Mouse (Mus musculus) c-Kit-negative CD71-positive TER-119-positive erythroid progenitor cells, embryonic 14.5 days (primary cell): ENCODE results near the gene Slc31a1.
A peak's percentile ranks its signal among the peaks of the same experiment; 100 is the strongest.

Experiments
- DNase-seq: peaks from one replicate; pipeline ENCODE4 v3.0.0-alpha.2; 2013; ENCODE audit warnings: low read depth, low spot score

Gene Slc31a1

DNA sequence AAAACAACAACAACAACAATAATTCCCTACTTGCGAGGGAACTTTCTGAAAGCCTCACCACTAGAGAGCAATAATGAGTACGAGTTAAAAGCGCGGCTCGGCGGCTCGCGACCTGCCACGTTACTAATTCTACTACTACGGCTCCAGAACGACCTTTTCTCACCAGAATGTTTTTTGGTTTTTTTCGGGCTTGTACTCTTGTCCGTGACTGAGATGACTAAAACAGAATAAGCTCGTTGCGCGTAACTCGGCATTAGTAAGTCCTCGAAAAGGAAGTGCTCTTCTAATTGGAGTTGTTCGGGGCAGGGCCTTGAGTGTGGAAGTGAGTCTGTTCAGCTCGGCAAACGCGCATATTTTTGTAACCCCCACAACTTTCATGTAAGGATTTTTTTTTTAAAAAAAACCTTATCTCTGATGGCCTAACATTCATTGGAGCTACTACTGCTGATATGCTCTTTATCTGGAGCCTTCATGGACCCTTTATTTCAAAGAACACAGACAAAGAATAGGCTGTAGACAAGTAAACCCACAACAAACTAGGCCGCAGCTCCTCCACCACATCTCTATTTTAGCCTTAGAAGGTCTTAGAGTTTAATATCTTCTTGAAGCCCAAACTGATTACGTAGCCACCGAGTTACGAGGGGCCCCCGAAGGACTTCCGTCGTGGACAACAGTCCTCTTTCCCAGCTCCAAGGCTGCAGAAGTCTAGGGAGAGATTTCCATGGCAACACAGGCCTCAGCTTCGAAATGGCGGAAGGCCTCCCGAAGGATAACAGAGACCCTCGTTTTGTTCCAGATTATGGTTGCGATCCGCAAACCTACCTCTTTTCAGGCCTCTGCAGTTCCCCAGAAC lies 47.4 kb downstream of the Slc31a1 start:
- DNase-seq: peak; percentile 61

DNA sequence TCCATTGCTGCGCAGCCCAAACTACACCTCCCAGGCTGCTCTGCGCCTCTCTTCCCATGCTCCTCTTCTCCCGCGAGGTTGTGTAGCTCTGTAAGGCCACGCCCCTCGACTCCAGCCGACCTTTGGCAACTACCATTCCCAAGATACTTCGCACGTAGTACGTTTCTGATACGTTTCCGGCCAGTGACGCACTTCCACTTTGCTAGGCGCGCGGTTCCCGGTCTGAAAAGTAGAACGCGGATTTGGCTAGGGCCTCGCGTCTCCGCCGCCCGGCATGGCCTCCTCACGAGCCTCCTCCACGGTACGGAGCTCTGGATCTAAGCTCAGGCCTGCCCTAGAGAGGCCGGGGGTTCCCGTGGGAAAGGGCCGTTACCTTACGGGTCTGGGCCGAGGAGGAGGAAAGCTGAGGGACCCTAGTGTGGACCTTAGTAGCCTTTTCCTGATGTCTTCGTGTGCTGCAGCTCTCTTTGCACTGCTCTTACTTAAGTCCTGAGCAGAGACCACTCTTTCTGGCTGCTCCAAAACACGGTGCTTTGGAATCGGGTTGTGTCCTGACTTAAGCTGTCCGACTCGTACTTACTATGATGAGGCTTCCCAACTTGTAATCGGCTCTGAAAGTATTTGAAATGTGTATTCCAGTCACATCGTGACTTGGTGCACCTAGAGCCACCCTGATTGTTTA lies 48.2 kb downstream of the Slc31a1 start, which contains the start of the genes Cdc26 and Prpf4:
TSS of gene Cdc26 (minus strand) at position 42 of the 682 bp plus-strand sequence.
TSS of gene Prpf4 (plus strand) at position 197 of the 682 bp plus-strand sequence.
- DNase-seq: peak; percentile 98

- no peak for DNase-seq
Measured at GRCm38 (mm10) chr4:62409615-62410014, 49.1 kb downstream of the Slc31a1 start.

- DNase-seq: no peak
Measured at GRCm38 (mm10) chr4:62410325-62410724, 49.8 kb downstream of the Slc31a1 start.

GRCm38 (mm10) chr4:62411606-62412005 lies 51.1 kb downstream of the Slc31a1 start:
- DNase-seq: no peak

DNA sequence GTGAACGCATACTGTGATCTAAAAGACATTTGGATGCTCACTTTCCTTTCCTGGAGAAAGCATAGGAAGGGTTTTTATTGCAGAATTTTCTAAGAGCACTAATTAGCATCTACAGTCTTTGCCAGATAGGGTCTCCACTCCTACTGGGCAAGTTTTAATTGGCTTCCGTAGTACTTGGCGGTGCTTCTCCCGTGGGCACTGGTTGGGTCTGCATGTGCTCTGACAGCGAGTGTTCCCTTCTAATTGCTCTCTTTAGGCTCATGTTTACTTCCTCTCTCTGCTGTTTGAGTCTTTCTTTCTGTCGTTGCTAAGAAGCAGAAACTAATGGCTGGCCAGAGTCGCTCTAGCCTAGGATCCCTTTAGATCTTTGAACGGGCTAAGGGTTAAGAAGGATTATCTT lies 57.9 kb downstream of the Slc31a1 start:
- DNase-seq: no peak

- DNase-seq: no peak
Measured at GRCm38 (mm10) chr4:62419091-62419490, 58.6 kb downstream of the Slc31a1 start.

- no peak for DNase-seq
Measured at GRCm38 (mm10) chr4:62425891-62426290, 65.4 kb downstream of the Slc31a1 start.

DNA sequence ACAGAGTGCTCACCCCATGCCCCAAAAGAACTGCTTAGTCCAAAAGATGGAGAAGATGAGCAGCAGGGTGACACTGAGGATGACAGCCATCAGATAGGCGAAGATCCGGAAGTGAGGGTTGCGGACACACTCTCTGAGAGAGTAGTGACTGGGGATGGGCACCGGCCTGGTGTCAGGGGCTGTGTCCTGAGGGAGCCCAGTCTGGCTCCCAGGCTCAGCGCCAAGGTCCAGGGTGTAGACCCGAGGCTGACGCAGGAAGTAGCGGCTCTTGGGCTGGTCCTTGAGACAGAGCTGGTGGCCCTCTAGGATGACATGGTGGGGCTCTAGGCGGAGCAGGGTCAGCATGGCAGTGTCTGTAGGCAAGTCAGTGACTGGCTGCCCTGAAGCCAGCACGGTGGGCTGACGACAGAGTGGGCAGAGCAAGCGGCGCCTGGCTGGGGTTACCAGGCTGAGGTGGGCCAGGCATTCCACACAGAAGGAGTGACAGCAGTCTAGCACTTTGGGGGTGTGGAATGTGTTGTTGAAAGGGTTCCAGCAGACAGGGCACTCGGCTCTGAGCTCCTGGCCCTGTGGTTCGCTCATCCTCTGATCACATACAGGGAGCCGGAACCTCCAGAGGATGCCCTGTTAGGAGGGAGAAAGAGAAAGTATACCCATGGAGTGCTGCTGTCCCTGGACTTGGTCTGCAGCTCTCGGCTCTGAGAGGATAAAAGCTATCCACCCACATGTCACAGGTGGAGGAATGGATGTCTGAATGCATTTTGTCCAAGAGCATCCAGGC lies 67.6 kb downstream of the Slc31a1 start:
- no peak for DNase-seq

- DNase-seq: no peak
Measured at GRCm38 (mm10) chr4:62429616-62430015, 69.1 kb downstream of the Slc31a1 start.

DNA sequence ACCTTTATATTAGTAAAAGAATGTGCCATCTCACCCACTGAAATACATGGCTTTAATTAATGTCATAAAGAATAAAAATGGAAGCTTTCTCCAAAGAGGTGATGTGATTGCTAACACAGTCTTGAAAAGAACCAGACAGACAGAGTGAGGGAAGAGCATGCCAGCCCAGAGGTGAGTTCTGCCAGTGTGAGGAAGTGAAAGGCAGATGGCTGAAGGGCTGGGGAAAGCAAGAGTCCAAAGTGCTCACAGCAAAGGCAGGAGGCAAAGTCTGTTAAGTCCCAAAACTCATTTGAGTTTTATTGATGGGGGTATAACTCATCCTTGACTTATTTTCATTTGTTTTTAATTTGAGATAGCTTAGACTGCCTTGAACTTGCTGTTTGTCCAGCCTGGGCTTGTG lies 70.2 kb downstream of the Slc31a1 start:
- DNase-seq: no peak

GRCm38 (mm10) chr4:62431522-62431921 lies 71.0 kb downstream of the Slc31a1 start:
- DNase-seq: peak; percentile 92

- no peak for DNase-seq
Measured at GRCm38 (mm10) chr4:62433939-62434870, 73.7 kb downstream of the Slc31a1 start.

GRCm38 (mm10) chr4:62435081-62435480 lies 74.6 kb downstream of the Slc31a1 start, which contains the start of gene Rnf183:
TSS of gene Rnf183 (minus strand) at chr4:62435252.
- no peak for DNase-seq

GRCm38 (mm10) chr4:62437256-62437778 lies 76.8 kb downstream of the Slc31a1 start:
- no peak for DNase-seq

DNA sequence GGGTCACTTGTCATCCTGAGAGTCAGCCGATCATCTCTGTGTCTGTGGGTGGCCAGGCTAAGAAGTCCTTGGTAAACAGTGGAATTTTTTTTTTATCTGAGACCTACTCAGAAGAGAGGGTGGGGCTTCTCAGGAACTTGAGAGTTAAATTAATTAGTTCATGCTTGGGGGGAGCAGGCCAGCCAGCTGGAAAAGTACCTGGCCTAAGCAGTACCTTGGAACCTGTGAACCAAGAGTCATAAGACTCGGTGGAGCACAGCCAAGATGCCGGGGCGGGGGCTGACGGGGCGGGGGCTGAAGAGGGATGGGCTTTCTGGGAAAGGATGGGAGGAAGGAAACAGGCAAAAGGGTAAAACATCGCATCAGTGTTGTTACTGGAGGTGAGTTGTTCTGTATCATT lies 77.3 kb downstream of the Slc31a1 start:
- no peak for DNase-seq

DNA sequence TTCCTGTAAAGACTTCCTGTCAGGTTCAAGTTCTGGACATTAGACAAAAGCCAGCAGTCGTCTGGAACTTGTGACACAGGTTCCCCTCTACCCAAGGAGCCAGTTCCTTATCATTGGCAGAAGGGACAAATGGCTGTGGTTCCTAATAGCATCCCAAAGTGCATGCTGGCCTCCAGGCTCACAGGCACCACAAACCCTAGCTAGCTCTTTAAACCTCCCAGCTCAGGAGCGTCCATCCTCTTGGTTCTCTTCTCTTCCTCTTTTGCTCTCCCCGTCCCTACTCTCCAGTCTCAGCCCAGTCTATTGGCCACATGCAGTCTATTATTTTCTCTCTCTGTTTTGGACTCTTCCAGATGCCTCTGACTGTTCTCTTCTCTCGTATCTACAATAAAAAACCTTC lies 79.3 kb downstream of the Slc31a1 start:
- no peak for DNase-seq

DNA sequence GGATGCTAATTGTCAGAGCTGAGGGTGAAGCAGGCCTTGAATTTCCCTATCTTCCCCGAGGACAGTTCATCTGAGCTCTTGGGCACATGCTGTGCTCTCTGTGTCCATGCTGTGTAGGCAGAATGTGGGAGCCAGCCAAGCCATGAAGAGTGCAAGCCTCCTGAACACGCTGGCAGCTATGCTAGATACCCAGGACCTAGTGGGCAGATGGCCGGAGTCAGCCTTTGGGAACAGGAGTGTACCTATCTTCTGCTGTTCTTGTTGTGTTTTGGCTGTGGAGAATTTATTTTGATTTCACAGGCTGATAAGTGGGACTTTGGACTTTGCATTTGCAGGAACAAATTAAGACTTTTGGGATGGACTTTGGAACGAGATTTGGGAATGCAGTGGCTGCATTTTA lies 80.0 kb downstream of the Slc31a1 start:
- DNase-seq: no peak

DNA sequence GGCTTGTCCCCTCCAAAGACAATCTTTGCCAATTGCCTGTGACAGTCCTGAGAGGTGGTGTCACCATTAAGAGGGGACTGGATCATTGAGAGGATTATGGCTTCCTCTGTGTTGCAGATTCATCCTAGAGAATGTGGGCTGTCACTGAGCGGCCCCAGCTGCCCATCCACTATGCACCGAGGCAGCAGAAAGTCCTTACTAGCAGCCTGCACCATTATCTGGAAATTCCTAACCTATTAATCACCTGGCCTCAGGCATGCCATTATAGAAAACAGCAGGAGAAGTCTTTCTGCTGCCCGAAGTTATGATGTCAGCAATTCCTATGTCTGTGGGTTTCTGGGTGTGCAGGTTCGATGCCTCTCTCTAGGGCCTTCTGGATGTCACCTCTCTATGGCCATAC lies 80.5 kb downstream of the Slc31a1 start:
- DNase-seq: no peak
